Mouse (Mus musculus): ENCODE measurements around the gene Knop1.

DNA sequence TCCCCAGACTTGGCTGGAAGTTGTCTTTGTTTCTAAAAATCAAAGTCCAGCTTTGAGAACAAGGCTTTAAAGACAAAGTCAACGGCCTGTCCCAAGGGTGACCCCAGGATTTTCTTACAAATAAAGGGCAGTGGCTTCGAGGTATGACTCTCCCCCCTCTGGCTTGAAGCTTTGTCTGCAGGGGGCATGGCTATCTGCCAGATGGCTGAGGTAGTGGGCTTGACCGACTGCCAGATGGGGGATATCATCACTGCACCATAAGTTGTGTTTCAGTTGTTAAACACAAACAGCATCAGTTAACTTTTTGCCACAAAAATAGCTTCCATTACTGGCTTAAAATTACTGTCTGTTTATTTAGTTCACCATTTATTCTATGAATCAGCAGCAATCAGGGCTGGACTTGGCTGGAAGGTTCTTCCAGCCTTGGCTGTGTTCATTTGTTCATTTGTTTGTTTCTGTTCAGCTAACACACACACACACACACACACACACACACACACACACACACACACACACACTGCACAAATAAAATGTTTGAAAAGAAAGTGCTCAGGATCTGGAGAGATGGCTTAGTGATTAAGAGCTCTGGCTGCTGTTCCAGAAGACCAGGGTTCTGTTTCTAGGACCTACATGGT lies 33.1 kb upstream of the Knop1 start:
- TF ChIP-seq CTCF (IDR thresholded peaks at IDR 0.05; ENCODE audit: insufficient read depth, low read length) (no peak), POLR2A (IDR thresholded peaks at IDR 0.05; ENCODE audit: borderline replicate concordance, extremely low read depth, low read depth, low read length) (no peak)
